Mouse (Mus musculus): Measurements from ENCODE around the gene Vmn1r66. TPM values are rescaled to one million over a fixed set of nuclear protein-coding genes. Genes with fewer than 3 reads are reported as not detected.
"Not testable (repeated sequence)": the region's sequence is repeated elsewhere in the genome, so short reads cannot be mapped to it uniquely, and the experiment has no call there.

Gene Vmn1r66
- total RNA-seq (2022) = not detected

DNA sequence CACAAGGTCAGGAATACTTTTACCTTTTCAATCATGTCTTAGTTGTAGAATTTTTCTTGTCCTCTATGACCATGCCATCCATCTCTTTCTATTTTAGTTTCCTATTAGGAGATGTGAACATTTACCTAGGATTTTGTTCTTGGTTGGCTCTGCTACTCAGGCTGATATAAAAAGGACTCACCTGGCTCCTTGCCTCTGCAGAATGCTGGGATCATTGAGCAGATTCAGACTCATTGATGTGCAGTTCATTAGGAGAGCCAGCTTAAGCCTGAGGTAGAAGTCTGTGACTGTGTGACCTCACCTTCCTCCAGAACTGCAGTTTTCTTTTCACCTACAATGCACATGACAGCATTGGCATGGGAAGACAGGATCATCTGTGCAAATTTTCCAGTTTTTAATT is at the start of gene Vmn1r66:
TSS of gene Vmn1r66 (minus strand) at position 101 of the 400 bp plus-strand sequence.
- no peak for DNase-seq (ENCODE audit: low spot score)

DNA sequence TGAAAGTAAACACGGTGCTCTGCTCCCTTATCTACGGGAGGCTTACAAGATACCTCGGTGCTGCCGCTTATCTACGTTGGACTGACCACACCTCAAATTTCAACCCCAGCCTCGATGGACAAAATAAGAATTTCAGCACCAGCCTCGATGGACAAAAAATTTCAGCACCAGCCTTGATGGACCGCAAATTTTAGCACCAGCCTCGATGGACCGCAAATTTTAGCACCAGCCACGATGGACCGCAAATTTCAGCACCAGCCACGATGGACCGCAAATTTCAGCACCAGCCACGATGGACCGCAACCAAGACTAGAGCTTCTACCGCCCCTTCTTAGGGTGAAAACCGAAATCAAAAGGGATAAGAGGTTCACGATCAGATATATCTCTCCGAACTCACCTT is 47.7 kb upstream of the Vmn1r66 start:
- not testable (repeated sequence) for DNase-seq (ENCODE audit: low spot score)

DNA sequence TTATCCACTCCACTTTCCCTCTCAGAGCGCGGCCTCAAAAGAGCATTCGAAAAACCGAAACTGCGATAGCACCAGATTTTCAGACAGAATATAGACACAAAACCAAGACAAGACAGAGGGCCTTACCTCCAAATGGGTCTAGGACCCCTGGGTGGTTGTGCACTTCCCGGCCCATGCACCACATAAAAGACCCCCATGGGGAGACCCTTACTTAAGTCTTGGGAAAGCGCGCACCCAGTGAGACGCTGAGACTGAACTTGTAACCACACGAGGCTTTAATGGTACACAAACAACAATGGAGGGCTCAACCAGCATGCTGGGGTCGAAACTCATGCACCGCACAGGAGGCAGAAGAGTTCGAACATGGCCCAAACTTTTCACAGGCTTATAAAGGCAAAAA is 25.7 kb downstream of the Vmn1r66 start:
- DNase-seq (ENCODE audit: low spot score) = no peak

DNA sequence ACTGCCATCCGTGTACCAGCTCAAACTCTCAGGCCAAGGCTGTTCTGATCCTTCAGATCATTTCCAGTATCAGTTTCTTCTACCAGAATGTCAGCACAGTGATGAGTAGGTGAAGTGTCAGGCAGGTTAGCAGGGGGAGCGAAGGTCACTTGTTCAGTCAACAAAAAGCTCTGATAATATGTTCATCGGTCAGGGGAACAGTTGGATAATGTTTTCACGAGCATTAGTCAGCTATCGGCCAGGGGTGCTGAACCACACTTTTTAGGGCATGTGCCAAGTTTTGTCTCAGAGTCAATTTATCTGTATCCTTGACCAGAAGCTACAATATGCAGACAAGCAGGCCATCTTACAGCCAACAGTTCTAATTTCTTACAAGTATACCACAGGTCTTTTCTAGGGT is 28.7 kb downstream of the Vmn1r66 start:
- DNase-seq (ENCODE audit: low spot score) = no peak

Other genes with a start within 250 kb of the Vmn1r66 start
- not detected for gene Vmn2r50, start 224.7 kb downstream of the Vmn1r66 start, total RNA-seq (2022)
- gene Vmn2r51, start 172.3 kb downstream of the Vmn1r66 start, total RNA-seq (2022) = not detected
- not detected for gene Vmn2r52, start 101.4 kb downstream of the Vmn1r66 start, total RNA-seq (2022)
- not detected for gene Vmn1r67, start 165.3 kb upstream of the Vmn1r66 start, total RNA-seq (2022)
- gene Zik1, start 217.4 kb upstream of the Vmn1r66 start, total RNA-seq (2022) = 1 to 10 TPM; 1.5 to 2.1 (median 1.8) TPM

All from heart, adult 8-10 months (tissue).